Mouse (Mus musculus) hindbrain, embryonic 11.5 days (tissue): ENCODE data around the gene Olfr152. TPM values are rescaled to one million over a fixed set of nuclear protein-coding genes. Genes with fewer than 3 reads are reported as not detected.

Source experiments
- ATAC-seq: fragments of 200-750 bp; cut with Nextera tagmentation; 2 replicates; pipeline ENCODE4 v1.8.0; 2017; ENCODE audit warnings: mild to moderate bottlenecking, moderate TSS enrichment, moderate library complexity; ENCODE audit not compliant: low FRiP score
- DNase-seq: peaks from one replicate; pipeline ENCODE4 v3.0.0-alpha.2; 2015; ENCODE audit warnings: low spot score
- H3K27ac ChIP-seq: fragments of 300-500 bp; sonication (generic); 2 replicates; pipeline ENCODE4 v1.5.1; 2014; ENCODE audit warnings: mild to moderate bottlenecking, low read depth, low read length
- H3K27me3 ChIP-seq: fragments of 300-500 bp; sonication (generic); 2 replicates; pipeline ENCODE4 v1.6.1; 2014; ENCODE audit warnings: mild to moderate bottlenecking, low read length, moderate library complexity, mixed read lengths; ENCODE audit not compliant: control insufficient read depth, insufficient read depth
- H3K36me3 ChIP-seq: fragments of 300-500 bp; sonication (generic); 2 replicates; pipeline ENCODE4 v1.6.1; 2014; ENCODE audit warnings: mild to moderate bottlenecking, low read length, moderate library complexity, mixed read lengths; ENCODE audit not compliant: control insufficient read depth, insufficient read depth
- H3K4me1 ChIP-seq: fragments of 300-500 bp; sonication (generic); replicated peaks from 2 replicates; pipeline ENCODE4 v1.6.1; 2014; ENCODE audit warnings: low read length, mixed read lengths; ENCODE audit not compliant: control insufficient read depth, insufficient read depth
- H3K4me2 ChIP-seq: fragments of 300-500 bp; sonication (generic); replicated peaks from 2 replicates; pipeline ENCODE4 v1.6.1; 2014; ENCODE audit warnings: mild to moderate bottlenecking, low read depth, low read length
- H3K4me3 ChIP-seq: fragments of 300-500 bp; sonication (generic); 2 replicates; pipeline ENCODE4 v1.5.1; 2014; ENCODE audit warnings: low read depth, low read length
- H3K9ac ChIP-seq: fragments of 300-500 bp; sonication (generic); 2 replicates; pipeline ENCODE4 v1.6.1; 2014; ENCODE audit warnings: low read depth, low read length
- H3K9me3 ChIP-seq: fragments of 300-500 bp; sonication (generic); 2 replicates; pipeline ENCODE4 v1.6.1; 2016; ENCODE audit warnings: low read length; ENCODE audit not compliant: control insufficient read depth
- WGBS: fragments of 180-500 bp; shearing (Covaris S2); extraction: QIAGEN DNeasy Blood & Tissue Kit; methylation state at CpG from one replicate; pipeline ENCODE4 v1.1.7; 2014; 5-methylcytosine and 5-hydroxymethylcytosine counted together
- polyA plus RNA-seq: library from polyadenylated mRNA; unstranded; fragments of >200 nt; fragmentation: Nextera tagmentation; extraction: Ambion mirVana; gene quantifications from 2 replicates; pipeline ENCODE4 v1.2.1, GENCODE M21; 2014

The Olfr152 gene
- not detected in 2 replicates for polyA plus RNA-seq

DNA sequence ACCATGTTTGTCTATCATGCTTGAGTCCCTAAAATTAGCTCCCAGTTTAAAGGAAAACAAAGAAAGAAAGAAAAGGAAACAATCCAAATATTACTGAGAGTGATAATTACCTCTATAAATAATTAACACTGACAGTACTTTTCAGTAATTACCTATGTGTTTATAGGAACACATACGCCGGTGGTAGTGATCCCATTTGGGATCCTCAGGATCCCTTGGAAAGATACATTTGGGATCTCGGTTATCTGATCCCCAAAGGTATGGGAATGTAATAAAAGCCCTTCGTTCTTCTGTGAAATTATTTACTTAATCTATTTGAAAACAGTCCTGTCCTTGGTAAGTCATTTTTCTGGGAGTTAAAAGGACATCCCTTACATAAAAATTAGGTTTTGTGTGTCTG is at the start of gene Olfr152:
Gene Olfr152, plus strand, starts transcription at position 301 of the 400 bp plus-strand sequence.
- Histone ChIP-seq H3K27me3 (no peaks in the 10 kb centered on the region), H3K9me3 (no peaks in the 10 kb centered on the region), H3K4me1 (no peaks in the 10 kb centered on the region), H3K4me2 (no peak within 1 kb of the TSS), H3K27ac (no peak within 1 kb of the TSS), H3K36me3 (no peaks in the 10 kb centered on the region), H3K4me3 (no peak within 1 kb of the TSS), H3K9ac (no peak within 1 kb of the TSS)
- ATAC-seq: no peak
- DNase-seq: no peak
- 81% methylated on average over 4 of the region's 4 CpGs for WGBS

DNA sequence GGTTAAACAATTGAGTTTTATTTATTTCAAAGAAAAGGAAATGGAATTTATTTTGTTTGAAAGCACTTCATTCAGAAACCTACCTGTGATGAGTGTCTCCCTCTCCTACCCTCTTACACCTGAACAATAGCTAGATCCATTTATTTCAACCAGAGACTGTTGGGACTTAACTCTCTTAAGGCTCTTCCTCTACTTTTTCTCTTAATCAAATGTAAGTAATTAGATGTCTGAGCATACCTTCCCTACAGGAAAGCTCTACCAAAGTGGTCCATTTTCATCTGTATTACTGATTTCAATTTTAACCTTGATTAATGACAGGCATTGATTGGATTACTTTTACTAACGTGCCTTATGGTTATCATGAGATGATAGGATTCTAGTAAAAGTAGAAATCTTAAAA is 39.4 kb upstream of the Olfr152 start, which contains the start of gene Olfr1138:
Gene Olfr1138, minus strand, starts transcription at position 101 of the 400 bp plus-strand sequence.
- Histone ChIP-seq H3K27me3 (no peaks in the 10 kb centered on the region), H3K4me2 (no peak within 1 kb of the TSS), H3K4me1 (no peaks in the 10 kb centered on the region), H3K9ac (no peak within 1 kb of the TSS), H3K4me3 (no peak within 1 kb of the TSS), H3K27ac (no peak within 1 kb of the TSS), H3K36me3 (no peaks in the 10 kb centered on the region), H3K9me3 (no peaks in the 10 kb centered on the region)
- 83% methylated on average over 1 of the region's 1 CpGs for WGBS
- DNase-seq: no peak
- no peak for ATAC-seq

DNA sequence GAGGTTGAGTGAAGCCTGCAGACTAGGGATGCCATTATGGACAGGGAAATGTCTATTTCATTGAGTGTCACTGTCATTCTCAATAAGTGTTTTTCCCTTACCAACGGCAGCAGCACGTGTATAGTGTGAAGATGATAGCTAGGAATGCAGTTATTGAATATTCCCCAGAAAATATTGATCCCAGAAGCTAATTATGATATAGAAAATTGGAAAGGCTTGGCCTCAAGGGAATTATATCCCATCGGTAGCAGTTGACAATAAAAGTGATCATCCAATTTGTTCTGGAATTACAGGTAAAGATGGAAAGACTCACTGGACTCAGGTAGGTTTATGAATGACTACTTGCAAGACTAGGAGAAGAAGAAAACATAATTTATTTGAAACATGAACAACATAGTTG is 35.8 kb upstream of the Olfr152 start, which contains the start of gene Olfr1140:
Gene Olfr1140, plus strand, starts transcription at position 301 of the 400 bp plus-strand sequence.
- no peaks in the 10 kb centered on the region for H3K9me3 ChIP-seq
- WGBS: 79% methylated on average over 3 of the region's 3 CpGs
- H3K27ac ChIP-seq: no peak within 1 kb of the TSS
- H3K4me3 ChIP-seq: no peak within 1 kb of the TSS
- no peak for DNase-seq
- H3K36me3 ChIP-seq: no peaks in the 10 kb centered on the region
- H3K9ac ChIP-seq: no peak within 1 kb of the TSS
- no peaks in the 10 kb centered on the region for H3K4me1 ChIP-seq
- H3K27me3 ChIP-seq: no peaks in the 10 kb centered on the region
- no peak within 1 kb of the TSS for H3K4me2 ChIP-seq
- no peak for ATAC-seq

DNA sequence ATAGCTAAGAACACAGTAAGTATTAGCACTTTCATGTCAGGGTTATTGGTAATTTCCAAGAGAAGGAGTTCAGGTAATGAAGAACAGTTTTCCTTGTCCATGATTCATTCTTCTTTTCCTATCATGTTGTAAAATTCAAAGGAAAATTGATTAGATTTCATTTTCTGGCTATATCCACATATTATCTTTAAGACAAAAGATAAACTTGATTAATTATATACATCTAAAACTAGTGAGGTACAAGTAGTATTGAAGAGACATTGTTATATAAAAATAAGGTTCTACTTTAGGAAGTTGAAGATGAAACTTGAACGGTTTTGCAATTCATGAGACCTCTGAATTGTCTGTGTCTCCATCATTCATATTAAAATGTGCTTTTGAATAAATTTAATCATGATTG is 25.4 kb upstream of the Olfr152 start, which contains the start of gene Olfr1141:
Gene Olfr1141, minus strand, starts transcription at position 101 of the 400 bp plus-strand sequence.
- Histone ChIP-seq H3K36me3 (no peaks in the 10 kb centered on the region), H3K4me3 (no peak within 1 kb of the TSS), H3K9ac (no peak within 1 kb of the TSS), H3K27ac (no peak within 1 kb of the TSS), H3K4me1 (no peaks in the 10 kb centered on the region), H3K27me3 (no peaks in the 10 kb centered on the region), H3K9me3 (no peaks in the 10 kb centered on the region), H3K4me2 (no peak within 1 kb of the TSS)
- DNase-seq: no peak
- ATAC-seq: no peak
- 80% methylated on average over 1 of the region's 1 CpGs for WGBS

- no peak overlapping the region for H3K4me3 ChIP-seq
- 57% methylated on average over 1 of the region's 1 CpGs for WGBS
- H3K27ac ChIP-seq: no peak overlapping the region
- H3K27me3 ChIP-seq: no peaks in the 10 kb centered on the region
- no peak overlapping the region for H3K9ac ChIP-seq
- H3K4me2 ChIP-seq: no peak overlapping the region
- no peak for ATAC-seq
- no peaks in the 10 kb centered on the region for H3K36me3 ChIP-seq
- no peaks in the 10 kb centered on the region for H3K9me3 ChIP-seq
- H3K4me1 ChIP-seq: no peaks in the 10 kb centered on the region
- DNase-seq: no peak
These were observed 3.1 kb upstream of the Olfr152 start for GRCm38 (mm10) chr2:87776143-87776542.

- ATAC-seq: no peak
- no peak within 1 kb of the TSS for H3K9ac ChIP-seq
- H3K4me1 ChIP-seq: no peaks in the 10 kb centered on the region
- no peaks in the 10 kb centered on the region for H3K36me3 ChIP-seq
- no peak within 1 kb of the TSS for H3K4me3 ChIP-seq
- DNase-seq: no peak
- H3K9me3 ChIP-seq: no peaks in the 10 kb centered on the region
- H3K4me2 ChIP-seq: no peak within 1 kb of the TSS
- H3K27me3 ChIP-seq: no peaks in the 10 kb centered on the region
- H3K27ac ChIP-seq: no peak within 1 kb of the TSS
These were observed 21.0 kb downstream of the Olfr152 start, which contains the start of gene Olfr1143 for GRCm38 (mm10) chr2:87800292-87800691. Gene Olfr1143 (plus strand): TSS chr2:87800592.

- DNase-seq: no peak
- Histone ChIP-seq H3K9ac (no peak within 1 kb of the TSS), H3K4me1 (no peaks in the 10 kb centered on the region), H3K4me2 (no peak within 1 kb of the TSS), H3K4me3 (no peak within 1 kb of the TSS), H3K27ac (no peak within 1 kb of the TSS), H3K9me3 (no peaks in the 10 kb centered on the region), H3K36me3 (no peaks in the 10 kb centered on the region), H3K27me3 (no peaks in the 10 kb centered on the region)
- no peak for ATAC-seq
- WGBS: 91% methylated on average over 1 of the region's 1 CpGs
These were observed 30.2 kb downstream of the Olfr152 start, which contains the start of gene Olfr1145 for GRCm38 (mm10) chr2:87809522-87809921. Gene Olfr1145 (plus strand): TSS chr2:87809822.

GRCm38 (mm10) chr2:87830233-87830632 is 51.0 kb downstream of the Olfr152 start, which contains the start of gene Olfr1148:
Gene Olfr1148 (plus strand): TSS chr2:87830533.
- H3K4me1 ChIP-seq: no peaks in the 10 kb centered on the region
- no peak for ATAC-seq

More at GRCm38 (mm10) chr2:87830233-87830632, 51.0 kb downstream of the Olfr152 start, which contains the start of gene Olfr1148:
- WGBS: 91% methylated on average over 1 of the region's 1 CpGs
- no peaks in the 10 kb centered on the region for H3K27me3 ChIP-seq
- H3K9ac ChIP-seq: no peak within 1 kb of the TSS
- no peaks in the 10 kb centered on the region for H3K9me3 ChIP-seq
- H3K36me3 ChIP-seq: no peaks in the 10 kb centered on the region
- H3K4me2 ChIP-seq: no peak within 1 kb of the TSS
- H3K4me3 ChIP-seq: no peak within 1 kb of the TSS
- no peak for DNase-seq
- H3K27ac ChIP-seq: no peak within 1 kb of the TSS
